Mouse (Mus musculus) heart, embryonic 12.5 days (tissue): ENCODE data around the gene Pax4. TPM values are rescaled to one million over a fixed set of nuclear protein-coding genes. Genes with fewer than 3 reads are reported as not detected.

Experiments
- ATAC-seq: fragments of 200-750 bp; cut with Nextera tagmentation; 2 replicates; pipeline ENCODE4 v1.8.0; 2017; ENCODE audit warnings: moderate TSS enrichment, moderate library complexity; ENCODE audit not compliant: insufficient number of reproducible peaks, low FRiP score
- H3K27ac ChIP-seq: fragments of 300-500 bp; sonication (generic); 2 replicates; pipeline ENCODE4 v1.5.1; 2016; ENCODE audit warnings: mild to moderate bottlenecking, moderate library complexity; ENCODE audit not compliant: poor library complexity, severe bottlenecking
- H3K27me3 ChIP-seq: fragments of 300-500 bp; sonication (generic); replicated peaks from 2 replicates; pipeline ENCODE4 v1.6.1; 2016; ENCODE audit warnings: mild to moderate bottlenecking, moderate library complexity
- H3K36me3 ChIP-seq: fragments of 300-500 bp; sonication (generic); 2 replicates; pipeline ENCODE4 v1.6.1; 2016; ENCODE audit warnings: mild to moderate bottlenecking, moderate library complexity
- H3K4me1 ChIP-seq: fragments of 300-500 bp; sonication (generic); replicated peaks from 2 replicates; pipeline ENCODE4 v1.6.1; 2016; ENCODE audit warnings: mild to moderate bottlenecking
- H3K4me2 ChIP-seq: fragments of 300-500 bp; sonication (generic); 2 replicates; pipeline ENCODE4 v1.6.1; 2016; ENCODE audit warnings: mild to moderate bottlenecking, moderate library complexity
- H3K4me3 ChIP-seq: fragments of 300-500 bp; sonication (generic); 2 replicates; pipeline ENCODE4 v1.5.1; 2016; ENCODE audit warnings: mild to moderate bottlenecking
- H3K9ac ChIP-seq: fragments of 300-500 bp; sonication (generic); 2 replicates; pipeline ENCODE4 v1.6.1; 2016; ENCODE audit warnings: mild to moderate bottlenecking, moderate library complexity
- H3K9me3 ChIP-seq: fragments of 300-500 bp; sonication (generic); replicated peaks from 2 replicates; pipeline ENCODE4 v1.6.1; 2016; ENCODE audit warnings: mild to moderate bottlenecking, moderate library complexity
- WGBS: fragments of 180-500 bp; shearing (Covaris S2); methylation state at CpG from one replicate; pipeline ENCODE4 v1.1.7; 2016; 5-methylcytosine and 5-hydroxymethylcytosine counted together
- polyA plus RNA-seq: library from polyadenylated mRNA; unstranded; fragments of >200 nt; fragmentation: Nextera tagmentation; extraction: Ambion mirVana; gene quantifications from 2 replicates; pipeline ENCODE4 v1.2.1, GENCODE M21; 2016

Gene Pax4
- polyA plus RNA-seq, 1 experiment from 2014 or later, result not detected

GRCm38 (mm10) chr6:28421469-28422000, 27.6 kb downstream of the Pax4 start:
- H3K27me3 ChIP-seq, result no peaks in the 10 kb centered on the region
- peak overlapping the region; percentile 53; the same call in 1 of the 2 replicates for H3K27ac ChIP-seq
- WGBS, result 0% methylated on average over 27 of the region's 27 CpGs
- peak; percentile 85 for ATAC-seq
- peak overlapping the region; percentile 84 for H3K9ac ChIP-seq
- H3K4me1 ChIP-seq, result peaks cover 39% of the 10 kb centered on the region
- peak overlapping the region; percentile 97 for H3K4me2 ChIP-seq
- H3K4me3 ChIP-seq, result peak overlapping the region; percentile 85
- H3K36me3 ChIP-seq, result peaks cover 41% of the 10 kb centered on the region
- H3K9me3 ChIP-seq, result no peaks in the 10 kb centered on the region

- Histone ChIP-seq H3K4me1 (peaks cover 39% of the 10 kb centered on the region), H3K27me3 (no peaks in the 10 kb centered on the region), H3K36me3 (peaks cover 34% of the 10 kb centered on the region), H3K4me2 (peak overlapping the region; percentile 97), H3K9me3 (no peaks in the 10 kb centered on the region), H3K9ac (peak overlapping the region; percentile 84), H3K27ac (peak overlapping the region; percentile 53; the same call in 1 of the 2 replicates), H3K4me3 (peak overlapping the region; percentile 85)
- 19% methylated on average over 13 of the region's 13 CpGs for WGBS
- ATAC-seq, result no peak
These were observed 28.3 kb downstream of the Pax4 start for GRCm38 (mm10) chr6:28420865-28421264.

- ATAC-seq, result no peak
- peaks cover 39% of the 10 kb centered on the region for H3K4me1 ChIP-seq
- no peaks in the 10 kb centered on the region for H3K27me3 ChIP-seq
These were observed 28.8 kb downstream of the Pax4 start for GRCm38 (mm10) chr6:28420361-28420760.

GRCm38 (mm10) chr6:28419673-28420072, 29.5 kb downstream of the Pax4 start:
- Histone ChIP-seq H3K27ac (no peak overlapping the region), H3K9ac (peak overlapping the region; percentile 56; the same call in 1 of the 2 replicates), H3K4me1 (peaks cover 34% of the 10 kb centered on the region), H3K4me2 (peak overlapping the region; percentile 97), H3K27me3 (no peaks in the 10 kb centered on the region), H3K36me3 (peaks cover 30% of the 10 kb centered on the region), H3K4me3 (peak overlapping the region; percentile 85; the same call in 1 of the 2 replicates), H3K9me3 (no peaks in the 10 kb centered on the region)
- ATAC-seq, result no peak
- 63% methylated on average over 2 of the region's 2 CpGs for WGBS

More at GRCm38 (mm10) chr6:28420361-28420760, 28.8 kb downstream of the Pax4 start:
- Histone ChIP-seq H3K27ac (no peak overlapping the region), H3K9me3 (no peaks in the 10 kb centered on the region), H3K9ac (peak overlapping the region; percentile 84; the same call in 1 of the 2 replicates), H3K4me2 (peak overlapping the region; percentile 97), H3K36me3 (peaks cover 34% of the 10 kb centered on the region), H3K4me3 (peak overlapping the region; percentile 85)
- 73% methylated on average over 17 of the region's 17 CpGs for WGBS

GRCm38 (mm10) chr6:28418449-28418848, 30.7 kb downstream of the Pax4 start:
- peaks cover 27% of the 10 kb centered on the region for H3K4me1 ChIP-seq
- H3K9me3 ChIP-seq, result no peaks in the 10 kb centered on the region
- WGBS, result 92% methylated on average over 14 of the region's 14 CpGs
- no peaks in the 10 kb centered on the region for H3K27me3 ChIP-seq
- ATAC-seq, result no peak
- H3K9ac ChIP-seq, result no peak overlapping the region
- H3K4me2 ChIP-seq, result no peak overlapping the region
- no peak overlapping the region for H3K4me3 ChIP-seq
- peaks cover 30% of the 10 kb centered on the region for H3K36me3 ChIP-seq
- H3K27ac ChIP-seq, result no peak overlapping the region

- Histone ChIP-seq H3K27me3 (no peaks in the 10 kb centered on the region), H3K4me3 (no peak overlapping the region), H3K9me3 (no peaks in the 10 kb centered on the region), H3K4me2 (no peak overlapping the region), H3K9ac (no peak overlapping the region), H3K4me1 (peaks cover 20% of the 10 kb centered on the region), H3K36me3 (peaks cover 30% of the 10 kb centered on the region), H3K27ac (no peak overlapping the region)
- 75% methylated on average over 4 of the region's 4 CpGs for whole genome bisulfite sequencing
- ATAC-seq, result no peak
These were observed 32.2 kb downstream of the Pax4 start for GRCm38 (mm10) chr6:28416981-28417380.

- H3K4me1 ChIP-seq, result no peaks in the 10 kb centered on the region
- H3K9me3 ChIP-seq, result no peaks in the 10 kb centered on the region
- H3K27me3 ChIP-seq, result no peaks in the 10 kb centered on the region
- no peak overlapping the region for H3K4me2 ChIP-seq
- no peak for ATAC-seq
- H3K9ac ChIP-seq, result no peak overlapping the region
- H3K4me3 ChIP-seq, result no peak overlapping the region
- 70% methylated on average over 2 of the region's 2 CpGs for WGBS
- peaks cover 8% of the 10 kb centered on the region for H3K36me3 ChIP-seq
- H3K27ac ChIP-seq, result no peak overlapping the region
These were observed 37.9 kb downstream of the Pax4 start for GRCm38 (mm10) chr6:28411236-28411635.

DNA sequence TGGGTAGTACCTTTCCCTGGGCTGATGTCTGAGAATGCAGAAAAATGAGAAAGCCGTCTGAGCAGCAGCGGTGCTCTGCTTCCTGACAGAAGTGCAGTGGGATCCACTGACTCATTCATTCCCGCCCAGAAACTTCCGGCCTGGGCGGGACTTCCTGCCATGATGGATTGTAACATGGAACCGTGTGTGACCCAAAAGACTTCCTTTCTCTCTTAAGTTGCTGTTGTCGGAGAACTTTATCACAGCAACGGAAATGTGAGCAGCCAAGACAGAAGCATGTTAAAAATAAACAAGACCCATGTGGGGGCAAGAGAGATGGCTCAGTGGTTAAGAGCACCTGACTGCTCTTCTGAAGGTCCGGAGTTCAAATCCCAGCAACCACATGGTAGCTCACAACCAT, 39.1 kb downstream of the Pax4 start:
- Histone ChIP-seq H3K9me3 (no peaks in the 10 kb centered on the region), H3K27me3 (no peaks in the 10 kb centered on the region), H3K4me3 (no peak overlapping the region), H3K4me1 (no peaks in the 10 kb centered on the region), H3K27ac (no peak overlapping the region), H3K4me2 (no peak overlapping the region; the same call in 1 of the 2 replicates), H3K9ac (no peak overlapping the region), H3K36me3 (peaks cover under 1% of the 10 kb centered on the region; the same call in 1 of the 2 replicates)
- WGBS, result 67% methylated on average over 9 of the region's 9 CpGs
- no peak for ATAC-seq

DNA sequence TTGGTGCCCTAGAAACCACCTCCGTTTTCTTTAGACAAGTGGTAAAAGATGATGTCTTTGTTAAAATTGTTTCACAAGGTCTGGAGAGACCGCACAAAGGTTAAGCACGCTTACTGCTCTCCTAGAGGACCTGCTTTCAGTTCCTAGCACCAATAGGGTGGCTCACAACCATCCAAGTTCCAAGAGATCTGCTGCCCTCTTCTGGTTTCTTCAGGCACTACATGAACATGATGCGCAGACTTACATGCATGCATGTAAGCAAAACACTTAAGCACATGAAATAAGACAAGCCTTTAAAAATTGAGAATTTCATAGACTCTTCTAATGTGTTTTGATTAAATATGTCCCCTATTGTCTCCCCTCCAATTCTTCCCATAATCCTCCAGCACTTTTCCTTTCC, 49.4 kb downstream of the Pax4 start:
- Histone ChIP-seq H3K4me1 (0 out of 2 replicates have a peak, but pooled peaks cover 4% of the 10 kb centered on the region), H3K9me3 (peaks cover 15% of the 10 kb centered on the region), H3K9ac (no peak overlapping the region), H3K27me3 (peaks cover 42% of the 10 kb centered on the region), H3K36me3 (no peaks in the 10 kb centered on the region), H3K27ac (no peak overlapping the region), H3K4me3 (no peak overlapping the region), H3K4me2 (no peak overlapping the region)
- no peak for ATAC-seq
- 86% methylated on average over 4 of the region's 4 CpGs for WGBS

DNA sequence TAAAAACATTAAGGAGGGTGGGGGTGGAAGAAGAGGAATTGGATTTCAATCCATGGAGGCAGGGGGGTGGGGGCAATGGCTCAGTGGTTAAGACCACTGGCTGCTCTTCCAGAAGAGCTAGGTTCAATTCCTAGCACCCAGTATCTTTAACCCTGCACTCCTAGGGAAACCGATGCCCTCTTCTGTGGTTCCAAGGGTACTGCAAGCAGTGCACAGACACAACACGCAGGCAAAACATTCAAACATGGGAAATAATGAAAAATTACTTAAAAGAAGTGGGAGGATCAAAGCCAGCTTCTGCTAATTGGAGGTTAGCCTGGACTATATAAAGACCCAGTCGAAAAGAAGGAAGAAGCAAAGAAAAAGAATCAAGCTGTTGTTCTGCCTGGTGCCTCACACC, 50.4 kb downstream of the Pax4 start:
- 82% methylated on average over 3 of the region's 3 CpGs for WGBS
- H3K4me3 ChIP-seq, result no peak overlapping the region
- H3K9ac ChIP-seq, result no peak overlapping the region

GRCm38 (mm10) chr6:28397681-28398203, 51.4 kb downstream of the Pax4 start, which contains the start of gene Zfp800:
TSS of gene Zfp800 (minus strand) at chr6:28398005.
- H3K4me2 ChIP-seq, result peak within 1 kb of the TSS; percentile 73
- no peaks in the 10 kb centered on the region for H3K36me3 ChIP-seq
- 1% methylated on average over 33 of the region's 33 CpGs for WGBS
- H3K4me1 ChIP-seq, result 0 out of 2 replicates have a peak, but pooled peaks cover 4% of the 10 kb centered on the region
- H3K4me3 ChIP-seq, result peak within 1 kb of the TSS; percentile 44
- no peak for ATAC-seq
- no peak within 1 kb of the TSS for H3K27ac ChIP-seq
- peaks cover 13% of the 10 kb centered on the region; the same call in 1 of the 2 replicates for H3K9me3 ChIP-seq
- H3K27me3 ChIP-seq, result peaks cover 53% of the 10 kb centered on the region
- peak within 1 kb of the TSS; percentile 42 for H3K9ac ChIP-seq

More for the DNA sequence above, 50.4 kb downstream of the Pax4 start:
- Histone ChIP-seq H3K4me2 (no peak overlapping the region), H3K36me3 (no peaks in the 10 kb centered on the region), H3K9me3 (peaks cover 13% of the 10 kb centered on the region; the same call in 1 of the 2 replicates), H3K27ac (no peak overlapping the region), H3K27me3 (peaks cover 50% of the 10 kb centered on the region), H3K4me1 (0 out of 2 replicates have a peak, but pooled peaks cover 4% of the 10 kb centered on the region)
- no peak for ATAC-seq
